Mouse (Mus musculus): ENCODE results near the gene B4gat1. TPM values are rescaled to one million over a fixed set of nuclear protein-coding genes. Genes with fewer than 3 reads are reported as not detected.

The B4gat1 gene
- polyA plus RNA-seq, 1 experiment from 2014 or later = 78.8 TPM

GRCm38 (mm10) chr19:5004925-5005324 lies 33.7 kb upstream of the B4gat1 start:
- Histone ChIP-seq H3K4me1 (peaks cover 19% of the 10 kb centered on the region), H3K36me3 (replicated peaks) (no peaks in the 10 kb centered on the region), H3K9ac (no peak overlapping the region), H3K4me3 (no peak overlapping the region), H3K27me3 (replicated peaks) (peaks cover 7% of the 10 kb centered on the region; the same call in 1 of the 2 replicates), H3K4me2 (no peak overlapping the region), H3K9me3 (no peaks in the 10 kb centered on the region), H3K27ac (no peak overlapping the region)
- no peak for ATAC-seq (replicated peaks)
- WGBS = 71% methylated on average over 4 of the region's 4 CpGs

- ATAC-seq (replicated peaks) = no peak
- H3K27ac ChIP-seq = no peak overlapping the region
Observed at GRCm38 (mm10) chr19:5013138-5013537, 25.5 kb upstream of the B4gat1 start.

GRCm38 (mm10) chr19:5014961-5015398 lies 23.6 kb upstream of the B4gat1 start:
- no peak overlapping the region for H3K4me2 ChIP-seq
- no peak overlapping the region for H3K27ac ChIP-seq
- 13% methylated on average over 8 of the region's 8 CpGs for WGBS
- H3K4me1 ChIP-seq = peaks cover 5% of the 10 kb centered on the region; the same call in 1 of the 2 replicates
- no peaks in the 10 kb centered on the region for H3K36me3 ChIP-seq (replicated peaks)
- H3K9ac ChIP-seq = no peak overlapping the region
- no peaks in the 10 kb centered on the region for H3K9me3 ChIP-seq
- H3K27me3 ChIP-seq (replicated peaks) = no peaks in the 10 kb centered on the region
- no peak for ATAC-seq (replicated peaks)
- no peak overlapping the region for H3K4me3 ChIP-seq

More at GRCm38 (mm10) chr19:5013138-5013537, 25.5 kb upstream of the B4gat1 start:
- Histone ChIP-seq H3K4me2 (no peak overlapping the region), H3K4me1 (peaks cover 5% of the 10 kb centered on the region; the same call in 1 of the 2 replicates), H3K9me3 (no peaks in the 10 kb centered on the region), H3K9ac (no peak overlapping the region), H3K27me3 (replicated peaks) (no peaks in the 10 kb centered on the region), H3K4me3 (no peak overlapping the region), H3K36me3 (replicated peaks) (no peaks in the 10 kb centered on the region)
- WGBS = 75% methylated on average over 8 of the region's 8 CpGs

GRCm38 (mm10) chr19:5016221-5016742 lies 22.3 kb upstream of the B4gat1 start:
- Histone ChIP-seq H3K27ac (no peak overlapping the region), H3K36me3 (replicated peaks) (no peaks in the 10 kb centered on the region), H3K4me1 (peaks cover 5% of the 10 kb centered on the region; the same call in 1 of the 2 replicates), H3K9ac (no peak overlapping the region), H3K27me3 (replicated peaks) (no peaks in the 10 kb centered on the region), H3K9me3 (no peaks in the 10 kb centered on the region), H3K4me2 (0 out of 2 replicates have a peak overlapping the region, but pooled peaks have one; percentile 4), H3K4me3 (no peak overlapping the region)
- no peak for ATAC-seq (replicated peaks)
- WGBS = 42% methylated on average over 10 of the region's 10 CpGs

GRCm38 (mm10) chr19:5016782-5017181 lies 21.8 kb upstream of the B4gat1 start:
- Histone ChIP-seq H3K27ac (no peak overlapping the region), H3K4me1 (peaks cover 5% of the 10 kb centered on the region; the same call in 1 of the 2 replicates), H3K36me3 (replicated peaks) (no peaks in the 10 kb centered on the region), H3K9ac (no peak overlapping the region), H3K27me3 (replicated peaks) (no peaks in the 10 kb centered on the region), H3K9me3 (no peaks in the 10 kb centered on the region), H3K4me2 (0 out of 2 replicates have a peak overlapping the region, but pooled peaks have one; percentile 4), H3K4me3 (no peak overlapping the region)
- WGBS = 22% methylated on average over 12 of the region's 12 CpGs
- no peak for ATAC-seq (replicated peaks)

- H3K27me3 ChIP-seq (replicated peaks) = no peaks in the 10 kb centered on the region
- no peaks in the 10 kb centered on the region for H3K9me3 ChIP-seq
- ATAC-seq (replicated peaks) = no peak
- peaks cover 5% of the 10 kb centered on the region; the same call in 1 of the 2 replicates for H3K4me1 ChIP-seq
- H3K4me3 ChIP-seq = no peak overlapping the region
- no peak overlapping the region for H3K27ac ChIP-seq
- 72% methylated on average over 4 of the region's 4 CpGs for WGBS
- no peaks in the 10 kb centered on the region for H3K36me3 ChIP-seq (replicated peaks)
- H3K4me2 ChIP-seq = no peak overlapping the region
- no peak overlapping the region for H3K9ac ChIP-seq
Observed at GRCm38 (mm10) chr19:5017611-5018010, 21.0 kb upstream of the B4gat1 start.

- Histone ChIP-seq H3K9ac (no peak overlapping the region), H3K9me3 (no peaks in the 10 kb centered on the region), H3K4me2 (no peak overlapping the region), H3K27me3 (replicated peaks) (no peaks in the 10 kb centered on the region), H3K4me1 (peaks cover 6% of the 10 kb centered on the region), H3K36me3 (replicated peaks) (no peaks in the 10 kb centered on the region), H3K27ac (no peak overlapping the region), H3K4me3 (no peak overlapping the region)
- ATAC-seq (replicated peaks) = no peak
- 85% methylated on average over 3 of the region's 3 CpGs for WGBS
Observed at GRCm38 (mm10) chr19:5018191-5018590, 20.4 kb upstream of the B4gat1 start.

- no peaks in the 10 kb centered on the region for H3K27me3 ChIP-seq (replicated peaks)
- H3K9me3 ChIP-seq = no peaks in the 10 kb centered on the region
- H3K4me1 ChIP-seq = peaks cover 13% of the 10 kb centered on the region
- no peak overlapping the region for H3K4me3 ChIP-seq
- H3K36me3 ChIP-seq (replicated peaks) = no peaks in the 10 kb centered on the region
- no peak for ATAC-seq (replicated peaks)
- 86% methylated on average over 2 of the region's 2 CpGs for WGBS
- H3K9ac ChIP-seq = no peak overlapping the region
- H3K27ac ChIP-seq = no peak overlapping the region
- no peak overlapping the region for H3K4me2 ChIP-seq
Observed at GRCm38 (mm10) chr19:5021416-5021815, 17.2 kb upstream of the B4gat1 start.

GRCm38 (mm10) chr19:5023621-5024479 lies 14.8 kb upstream of the B4gat1 start, which contains the start of gene Slc29a2:
Gene Slc29a2 (plus strand): TSS chr19:5023860.
- peak within 1 kb of the TSS; percentile 85 for H3K4me2 ChIP-seq
- no peaks in the 10 kb centered on the region for H3K27me3 ChIP-seq (replicated peaks)
- ATAC-seq (replicated peaks) = peak; percentile 95
- no peaks in the 10 kb centered on the region for H3K36me3 ChIP-seq (replicated peaks)
- H3K4me1 ChIP-seq = peaks cover 10% of the 10 kb centered on the region
- H3K9ac ChIP-seq = peak within 1 kb of the TSS; percentile 89
- peak within 1 kb of the TSS; percentile 92 for H3K27ac ChIP-seq
- H3K4me3 ChIP-seq = peak within 1 kb of the TSS; percentile 95
- H3K9me3 ChIP-seq = no peaks in the 10 kb centered on the region
- WGBS = under 1% methylated on average over 62 of the region's 62 CpGs

- Histone ChIP-seq H3K36me3 (replicated peaks) (0 out of 2 replicates have a peak, but pooled peaks cover 3% of the 10 kb centered on the region), H3K27me3 (replicated peaks) (no peaks in the 10 kb centered on the region), H3K9me3 (no peaks in the 10 kb centered on the region), H3K4me2 (no peak overlapping the region), H3K4me1 (peaks cover 10% of the 10 kb centered on the region), H3K4me3 (no peak overlapping the region), H3K9ac (no peak overlapping the region), H3K27ac (no peak overlapping the region)
- no peak for ATAC-seq (replicated peaks)
- 90% methylated on average over 8 of the region's 8 CpGs for WGBS
Observed at GRCm38 (mm10) chr19:5026111-5026510, 12.5 kb upstream of the B4gat1 start.

- ATAC-seq (replicated peaks) = no peak
- H3K27ac ChIP-seq = no peak overlapping the region
- no peak overlapping the region for H3K9ac ChIP-seq
- 0 out of 2 replicates have a peak, but pooled peaks cover 3% of the 10 kb centered on the region for H3K36me3 ChIP-seq (replicated peaks)
- H3K27me3 ChIP-seq (replicated peaks) = no peaks in the 10 kb centered on the region
- no peak overlapping the region for H3K4me3 ChIP-seq
- WGBS = 91% methylated on average over 3 of the region's 3 CpGs
- no peak overlapping the region for H3K4me2 ChIP-seq
- peaks cover 3% of the 10 kb centered on the region for H3K4me1 ChIP-seq
- no peaks in the 10 kb centered on the region for H3K9me3 ChIP-seq
Observed at GRCm38 (mm10) chr19:5032686-5033085, 5.9 kb upstream of the B4gat1 start.

- H3K4me3 ChIP-seq = no peak overlapping the region
- no peak overlapping the region for H3K4me2 ChIP-seq
- H3K36me3 ChIP-seq (replicated peaks) = no peaks in the 10 kb centered on the region
- WGBS = 81% methylated on average over 4 of the region's 4 CpGs
- peaks cover 24% of the 10 kb centered on the region for H3K4me1 ChIP-seq
- no peaks in the 10 kb centered on the region for H3K27me3 ChIP-seq (replicated peaks)
- no peak overlapping the region for H3K9ac ChIP-seq
- no peak for ATAC-seq (replicated peaks)
- no peaks in the 10 kb centered on the region for H3K9me3 ChIP-seq
- H3K27ac ChIP-seq = no peak overlapping the region
Observed at GRCm38 (mm10) chr19:5036577-5036976, 2.0 kb upstream of the B4gat1 start.
